Mouse (Mus musculus) adrenal gland, adult 2 months (tissue): ENCODE measurements around the gene Dclk2. TPM values are rescaled to one million over a fixed set of nuclear protein-coding genes. Genes with fewer than 3 reads are reported as not detected.

Source experiments
- DNase-seq: peaks from one replicate; pipeline ENCODE4 v3.0.0; 2021
- polyA plus RNA-seq: library from polyadenylated mRNA; depleted of rRNA; stranded (reverse); fragments of >200 nt; gene quantifications from 2 replicates; pipeline ENCODE4 v1.2.3, GENCODE M21; 2012; rRNA removed
- total RNA-seq, 2 experiments: library from RNA; stranded (reverse); gene quantifications; 2 replicates each; pipeline ENCODE4 v1.2.3; 2021

Gene Dclk2
- total and polyA plus RNA-seq, 3 experiments: 6.1 to 7.7 (median 6.1) TPM

DNA sequence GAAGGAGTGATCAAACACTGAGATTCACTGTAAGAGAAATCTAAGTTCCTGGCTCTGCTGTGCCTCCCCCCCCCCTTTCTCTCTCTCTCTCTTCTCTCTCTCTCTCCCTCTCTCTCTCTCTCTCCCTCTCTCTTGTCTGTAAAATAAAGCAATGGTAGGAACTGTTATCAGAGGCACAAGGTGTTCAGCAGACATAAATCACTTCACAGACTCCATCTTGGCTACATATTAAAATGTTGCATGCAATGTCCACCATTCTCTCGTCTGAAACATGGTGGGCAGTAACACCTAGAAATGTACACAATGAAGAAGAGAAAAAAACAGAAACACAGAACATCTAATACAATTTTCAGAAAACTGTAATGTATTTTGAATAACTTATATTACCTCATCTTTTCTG lies 161.3 kb downstream of the Dclk2 start:
- DNase-seq: no peak

DNA sequence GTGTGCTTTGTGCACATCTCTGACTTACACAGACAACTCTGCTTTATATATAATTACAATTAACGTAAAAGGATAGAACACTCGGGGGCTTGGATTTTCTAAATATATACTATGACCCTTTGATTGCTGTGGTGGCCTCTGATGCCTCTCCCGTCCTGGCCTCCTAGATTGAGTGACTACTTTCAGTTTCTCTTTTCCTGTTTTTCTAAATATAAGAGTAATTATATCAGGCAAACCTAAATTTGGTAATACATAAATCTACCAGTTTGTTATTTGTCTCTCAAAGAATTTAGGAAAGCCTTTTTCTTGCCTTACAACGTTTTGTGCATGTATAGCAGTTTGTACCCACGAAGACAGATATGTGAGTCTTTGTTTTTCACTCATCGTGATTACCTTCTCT lies 161.9 kb downstream of the Dclk2 start:
- DNase-seq: no peak

DNA sequence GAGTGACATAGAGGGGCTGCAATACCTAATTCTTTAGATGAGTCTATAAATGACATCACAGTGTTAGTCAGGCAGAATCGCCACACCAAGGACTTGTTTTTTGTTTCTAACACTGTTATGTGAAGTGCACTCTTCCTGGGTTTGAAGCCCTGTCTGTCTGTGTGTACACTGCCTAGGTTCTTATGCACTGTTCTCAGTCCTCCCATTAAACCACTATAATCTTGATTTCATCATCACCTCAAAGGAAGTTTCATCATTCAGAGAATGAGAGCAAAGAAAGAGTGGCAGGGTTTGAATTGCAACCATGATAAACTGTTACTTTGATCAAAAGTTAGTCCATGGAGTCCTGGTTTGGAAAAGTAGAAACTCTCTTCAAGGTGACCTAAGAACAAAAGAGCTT lies 164.1 kb downstream of the Dclk2 start:
- no peak for DNase-seq

DNA sequence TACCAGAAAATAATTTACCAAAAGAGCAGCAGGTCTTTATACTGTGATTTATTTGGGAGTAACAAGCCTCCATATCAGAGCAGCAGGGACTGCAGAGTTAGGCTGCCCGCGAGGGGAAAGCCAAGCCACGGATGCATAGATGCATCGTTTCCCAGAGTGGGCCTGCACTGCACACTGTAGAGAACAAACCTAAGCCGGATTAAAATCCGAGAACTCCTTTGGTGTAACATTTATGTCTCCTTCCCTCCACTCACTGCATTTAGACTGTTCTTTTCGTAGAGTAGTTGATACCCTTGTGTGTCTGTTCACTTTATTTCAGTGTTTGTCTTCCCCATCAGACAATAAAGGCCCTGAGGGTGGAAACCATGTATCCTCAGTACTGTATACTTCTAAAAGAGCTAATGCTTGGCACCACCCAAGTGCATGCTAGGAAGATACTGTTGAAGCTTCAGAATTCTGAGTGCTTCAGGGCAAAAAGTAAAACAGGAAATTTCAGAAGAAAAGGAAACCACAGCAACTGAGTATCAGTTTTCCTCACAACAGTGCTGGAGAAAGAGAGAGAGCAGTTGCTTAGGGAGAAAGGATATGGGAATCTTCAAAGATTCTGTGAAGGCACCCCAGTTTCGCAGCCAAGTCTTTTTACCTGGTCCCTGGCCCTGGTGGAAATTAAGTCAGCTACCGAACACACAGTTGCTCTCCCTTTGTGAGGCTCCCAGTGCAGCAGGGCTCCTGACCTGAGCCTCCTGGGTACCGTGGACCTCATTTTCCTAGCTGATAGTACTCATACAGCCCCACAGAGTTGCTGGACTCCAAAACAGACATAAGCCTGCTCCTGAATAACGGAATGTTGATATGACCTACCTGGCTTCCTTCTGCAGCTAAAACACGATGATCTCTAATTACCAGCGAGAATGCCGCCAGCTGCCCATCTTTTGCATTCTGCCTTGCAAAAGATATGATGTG lies 165.8 kb downstream of the Dclk2 start:
- DNase-seq: no peak

DNA sequence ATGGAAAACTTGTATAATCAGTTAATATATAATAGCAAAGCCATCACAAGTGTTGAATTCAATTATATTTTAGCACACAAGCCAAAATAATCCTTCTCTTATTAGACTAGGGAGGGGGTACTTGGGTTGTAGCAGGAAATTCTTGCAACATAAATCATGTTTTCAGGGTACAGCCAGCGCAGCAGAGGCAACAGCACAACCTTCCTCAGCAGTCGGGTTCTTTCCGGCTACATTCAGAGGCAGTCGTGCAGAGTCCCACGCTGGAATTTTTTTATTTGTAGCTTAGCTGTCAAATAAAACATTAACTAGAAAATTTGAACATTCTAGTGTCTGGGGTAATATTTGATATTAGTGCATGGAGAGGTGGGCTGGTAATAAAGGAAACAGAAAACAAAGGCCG lies 166.5 kb downstream of the Dclk2 start:
- DNase-seq: no peak

DNA sequence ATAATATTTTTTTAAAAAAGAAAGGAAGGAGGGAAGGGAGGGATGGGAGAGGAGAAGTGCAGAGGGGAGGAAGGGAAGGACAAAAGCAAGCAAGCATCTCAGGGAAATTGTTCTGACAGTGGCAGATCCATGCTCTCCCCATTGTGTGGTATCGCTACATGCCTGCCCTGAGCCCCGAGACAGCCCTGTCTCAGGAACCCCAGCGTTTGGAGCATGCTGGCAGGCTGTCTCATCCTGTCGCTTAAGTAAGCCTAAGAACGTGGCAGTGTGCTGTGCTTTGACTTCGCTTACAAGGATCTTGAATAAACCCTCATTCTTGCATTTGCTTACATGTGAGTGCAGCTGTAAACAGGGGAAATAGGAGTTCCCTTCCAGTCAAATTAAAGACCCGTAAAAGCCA lies 170.0 kb downstream of the Dclk2 start:
- DNase-seq: no peak

DNA sequence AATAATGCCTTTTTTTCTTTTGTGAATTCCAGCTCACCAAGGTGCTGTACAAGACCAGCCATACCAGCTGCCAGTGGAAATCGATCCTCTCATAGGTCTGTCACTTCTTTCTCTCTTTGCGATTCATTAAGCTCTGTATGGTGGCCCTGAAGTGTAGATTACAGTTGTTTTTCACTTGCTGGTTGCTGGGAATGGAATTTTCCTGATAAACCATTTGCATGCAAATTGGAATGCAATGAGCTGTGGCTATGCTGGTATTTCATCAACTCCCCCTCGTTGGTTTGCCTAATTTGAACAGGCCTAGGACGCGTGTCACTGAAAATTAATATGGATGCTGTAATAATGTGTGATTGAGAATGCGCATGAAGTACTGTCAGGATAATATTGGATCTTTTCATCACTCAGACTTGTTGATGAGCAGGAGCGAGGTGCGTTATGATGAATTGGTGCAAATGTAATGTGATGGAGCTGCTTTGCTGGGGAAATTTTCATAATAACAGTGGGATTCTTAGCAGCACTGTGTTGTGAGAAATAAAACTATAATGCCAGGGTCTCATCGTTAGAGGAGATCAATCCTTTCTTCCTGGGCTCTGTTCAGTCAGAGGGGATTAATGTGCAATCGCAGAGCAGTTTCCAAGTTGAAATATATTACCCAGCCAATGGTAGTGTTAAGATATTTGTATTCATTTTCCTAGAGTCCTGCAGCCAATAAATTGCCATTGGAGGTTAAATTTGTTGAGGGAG lies 174.7 kb downstream of the Dclk2 start:
- no peak for DNase-seq

DNA sequence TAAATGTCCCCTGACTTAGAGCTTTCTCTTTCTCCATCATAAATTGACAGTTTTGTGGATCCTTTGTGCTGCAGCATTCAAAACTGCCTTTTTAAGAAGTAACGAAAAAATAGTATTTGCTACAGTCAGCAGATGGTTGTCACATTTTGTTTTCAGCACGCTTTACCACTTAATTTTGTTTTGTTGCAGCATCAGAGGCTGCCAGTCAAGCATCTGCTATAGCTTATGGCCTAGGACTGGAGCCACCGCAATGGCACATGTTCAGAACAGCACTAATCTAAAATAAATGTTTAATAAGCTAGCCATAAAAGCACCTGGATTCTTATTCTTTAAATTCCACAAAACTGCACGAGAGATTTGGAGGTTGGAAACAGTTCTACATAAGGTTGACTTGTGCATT lies 175.3 kb downstream of the Dclk2 start:
- DNase-seq: no peak

DNA sequence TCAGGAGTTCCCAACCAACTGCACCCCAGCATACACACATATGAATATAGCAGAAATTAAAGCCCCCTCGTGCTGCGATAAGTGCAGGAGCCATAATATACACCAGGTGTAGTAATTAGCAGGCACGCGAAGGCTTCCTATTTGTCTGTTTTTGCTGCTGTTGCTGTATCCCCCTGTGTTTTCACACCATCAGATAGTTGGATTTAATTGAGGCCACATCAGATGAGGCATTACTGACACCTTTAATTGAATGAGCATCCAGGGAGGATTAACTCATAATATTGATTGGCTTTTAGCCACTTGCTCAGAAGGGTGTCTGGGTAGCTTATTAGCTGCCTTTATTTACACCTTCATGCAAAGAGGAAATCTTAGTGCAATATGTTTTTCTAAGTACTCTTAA lies 180.9 kb downstream of the Dclk2 start:
- no peak for DNase-seq

DNA sequence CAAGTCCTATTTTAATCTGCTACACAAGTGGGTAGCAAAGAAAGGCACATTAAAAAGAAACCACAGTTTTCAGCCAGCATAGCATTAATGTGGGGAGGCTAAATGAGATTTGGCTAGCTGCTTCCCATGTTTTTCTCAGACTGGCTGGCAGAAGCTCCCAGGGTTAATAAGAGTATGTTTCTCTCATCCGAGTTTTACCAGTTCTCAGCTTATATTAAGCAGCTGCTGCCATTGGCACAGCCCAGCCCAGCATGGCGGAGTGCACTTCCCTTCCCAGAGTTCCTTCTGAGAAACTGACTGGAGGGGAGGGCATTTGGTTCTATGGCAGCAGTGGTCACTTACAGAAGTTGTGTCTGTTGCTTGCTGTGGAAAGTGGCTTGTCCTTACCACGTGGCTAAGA lies 181.8 kb downstream of the Dclk2 start:
- no peak for DNase-seq

Other genes starting within 250 kb of the Dclk2 start
- gene Cd1d1, start 78.6 kb upstream of the Dclk2 start, total RNA-seq: 100 to 1,000 TPM in 1 of 2 experiments, 10 to 100 TPM in 1; 76.1 to 352 TPM
- 167 and 252 TPM in 2 replicates for gene Cd1d1, start 78.6 kb upstream of the Dclk2 start, polyA plus RNA-seq